Mouse (Mus musculus) forebrain, embryonic 12.5 days (tissue): ENCODE measurements around the gene Aifm2. TPM values are rescaled to one million over a fixed set of nuclear protein-coding genes. Genes with fewer than 3 reads are reported as not detected.

Experiments used
- ATAC-seq: fragments of 200-750 bp; cut with Nextera tagmentation; 2 replicates; pipeline ENCODE4 v1.8.0; 2017; ENCODE audit warnings: moderate TSS enrichment; ENCODE audit not compliant: low FRiP score
- H3K27ac ChIP-seq: fragments of 300-500 bp; sonication (generic); 2 replicates; pipeline ENCODE4 v1.5.1; 2016; ENCODE audit warnings: mild to moderate bottlenecking
- H3K27me3 ChIP-seq: fragments of 300-500 bp; sonication (generic); 2 replicates; pipeline ENCODE4 v1.6.1; 2016; ENCODE audit warnings: mild to moderate bottlenecking
- H3K36me3 ChIP-seq: fragments of 300-500 bp; sonication (generic); replicated peaks from 2 replicates; pipeline ENCODE4 v1.6.1; 2016; ENCODE audit warnings: mild to moderate bottlenecking
- H3K4me1 ChIP-seq: fragments of 300-500 bp; sonication (generic); 2 replicates; pipeline ENCODE4 v1.6.1; 2016
- H3K4me2 ChIP-seq: fragments of 300-500 bp; sonication (generic); 2 replicates; pipeline ENCODE4 v1.6.1; 2016; ENCODE audit warnings: mild to moderate bottlenecking, moderate library complexity
- H3K4me3 ChIP-seq: fragments of 300-500 bp; sonication (generic); replicated peaks from 2 replicates; pipeline ENCODE4 v1.5.1; 2016; ENCODE audit warnings: mild to moderate bottlenecking
- H3K9ac ChIP-seq: fragments of 300-500 bp; sonication (generic); 2 replicates; pipeline ENCODE4 v1.6.1; 2016; ENCODE audit warnings: mild to moderate bottlenecking
- H3K9me3 ChIP-seq: fragments of 300-500 bp; sonication (generic); 2 replicates; pipeline ENCODE4 v1.6.1; 2016
- WGBS: fragments of 180-500 bp; shearing (Covaris S2); methylation state at CpG from one replicate; pipeline ENCODE4 v1.1.7; 2016; 5-methylcytosine and 5-hydroxymethylcytosine counted together
- microRNA-seq: library from miRNA; unstranded; fragments of <30 nt; microRNA quantifications from one replicate; pipeline ENCODE4, GENCODE M21; 2017
- polyA plus RNA-seq: library from polyadenylated mRNA; unstranded; fragments of >200 nt; fragmentation: Nextera tagmentation; extraction: Ambion mirVana; gene quantifications from 2 replicates; pipeline ENCODE4 v1.2.1, GENCODE M21; 2016

Aifm2 gene
- polyA plus RNA-seq, 1 experiment from 2014 or later: 6.1 TPM

GRCm38 (mm10) chr10:61784414-61784813 is 69.4 kb downstream of the Aifm2 start:
- H3K27me3 ChIP-seq: no peaks in the 10 kb centered on the region
- peaks cover 24% of the 10 kb centered on the region for H3K4me1 ChIP-seq
- no peak for ATAC-seq
- peak overlapping the region; percentile 94 for H3K4me3 ChIP-seq
- no peaks in the 10 kb centered on the region for H3K9me3 ChIP-seq
- H3K4me2 ChIP-seq: peak overlapping the region; percentile 56
- H3K27ac ChIP-seq: peak overlapping the region; percentile 99
- WGBS: 12% methylated on average over 10 of the region's 10 CpGs
- H3K36me3 ChIP-seq: 0 out of 2 replicates have a peak, but pooled peaks cover 8% of the 10 kb centered on the region
- peak overlapping the region; percentile 100; the same call in 1 of the 2 replicates for H3K9ac ChIP-seq

- no peaks in the 10 kb centered on the region for H3K9me3 ChIP-seq
- no peaks in the 10 kb centered on the region for H3K36me3 ChIP-seq
- H3K4me2 ChIP-seq: no peak overlapping the region
- peaks cover 7% of the 10 kb centered on the region; the same call in 1 of the 2 replicates for H3K4me1 ChIP-seq
- ATAC-seq: no peak
- H3K27ac ChIP-seq: no peak overlapping the region
- H3K4me3 ChIP-seq: no peak overlapping the region
- WGBS: 81% methylated on average over 10 of the region's 10 CpGs
- no peak overlapping the region for H3K9ac ChIP-seq
- H3K27me3 ChIP-seq: no peaks in the 10 kb centered on the region
Measured at GRCm38 (mm10) chr10:61787541-61788313, 72.7 kb downstream of the Aifm2 start.

- Histone ChIP-seq H3K27me3 (no peaks in the 10 kb centered on the region), H3K27ac (no peak overlapping the region), H3K4me2 (no peak overlapping the region), H3K4me1 (peaks cover 7% of the 10 kb centered on the region; the same call in 1 of the 2 replicates), H3K9ac (no peak overlapping the region), H3K4me3 (no peak overlapping the region), H3K9me3 (no peaks in the 10 kb centered on the region), H3K36me3 (no peaks in the 10 kb centered on the region)
- no peak for ATAC-seq
- 91% methylated on average over 5 of the region's 5 CpGs for WGBS
Measured at GRCm38 (mm10) chr10:61788499-61788898, 73.4 kb downstream of the Aifm2 start.

Small RNAs within 50 kb of the gene (microRNA-seq; reads per million reads assigned to microRNA genes)
- not detected for gene Mir5108

Other genes with a start within 250 kb of the Aifm2 start
- gene Lrrc20, start 239.5 kb upstream of the Aifm2 start, polyA plus RNA-seq: 14.4 and 15.7 TPM in 2 replicates
- gene Npffr1, start 119.8 kb upstream of the Aifm2 start, polyA plus RNA-seq: 0.18 and 0.36 TPM in 2 replicates
- 264 and 269 TPM in 2 replicates for gene Ppa1, start 66.7 kb upstream of the Aifm2 start, polyA plus RNA-seq
- 216 and 221 TPM in 2 replicates for gene Sar1a, start 35.0 kb upstream of the Aifm2 start, polyA plus RNA-seq
- 28.4 and 28.9 TPM in 2 replicates for gene Tysnd1, start 19.7 kb upstream of the Aifm2 start, polyA plus RNA-seq
- 362 and 384 TPM in 2 replicates for gene H2afy2, start 68.9 kb downstream of the Aifm2 start, polyA plus RNA-seq